Mouse (Mus musculus) erythroblast, embryonic 14.5 days (primary cell): ENCODE results near the gene Nhs. TPM values are rescaled to one million over a fixed set of nuclear protein-coding genes. Genes with fewer than 3 reads are reported as not detected.
"Not testable (repeated sequence)": the region's sequence is repeated elsewhere in the genome, so short reads cannot be mapped to it uniquely, and the experiment has no call there.

Experiments
- H3K27me3 ChIP-seq: 2 replicates; pipeline ENCODE4 v1.6.1; 2012; ENCODE audit warnings: inconsistent platforms; ENCODE audit not compliant: control insufficient read depth
- H3K36me3 ChIP-seq: 2 replicates; pipeline ENCODE4 v1.6.1; 2012; ENCODE audit warnings: mild to moderate bottlenecking, inconsistent platforms; ENCODE audit not compliant: control insufficient read depth
- H3K4me1 ChIP-seq: 2 replicates; pipeline ENCODE4 v1.6.1; 2012; ENCODE audit warnings: inconsistent platforms; ENCODE audit not compliant: control insufficient read depth
- H3K4me3 ChIP-seq: replicated peaks from 2 replicates; pipeline ENCODE3; 2012; ENCODE audit warnings: moderate library complexity, mild to moderate bottlenecking, inconsistent platforms
- H3K9me3 ChIP-seq: 2 replicates; pipeline ENCODE4 v1.6.1; 2012; ENCODE audit warnings: low read length, inconsistent platforms, mixed read lengths; ENCODE audit not compliant: control insufficient read depth
- GATA1 ChIP-seq: IDR thresholded peaks from 2 replicates; pipeline ENCODE4 v1.6.1; 2012; ENCODE audit warnings: low read length, inconsistent platforms, mixed read lengths
- TAL1 ChIP-seq: IDR thresholded peaks from 3 replicates; pipeline ENCODE4 v1.6.1; 2012; ENCODE audit warnings: low read length, inconsistent platforms, mixed read lengths
- polyA plus RNA-seq: library from polyadenylated mRNA; stranded (reverse); fragments of >175 nt; gene quantifications from 2 replicates; pipeline ENCODE4 v1.2.3, GENCODE M21; 2012

Nhs gene
- polyA plus RNA-seq, 1 experiment: not detected

DNA sequence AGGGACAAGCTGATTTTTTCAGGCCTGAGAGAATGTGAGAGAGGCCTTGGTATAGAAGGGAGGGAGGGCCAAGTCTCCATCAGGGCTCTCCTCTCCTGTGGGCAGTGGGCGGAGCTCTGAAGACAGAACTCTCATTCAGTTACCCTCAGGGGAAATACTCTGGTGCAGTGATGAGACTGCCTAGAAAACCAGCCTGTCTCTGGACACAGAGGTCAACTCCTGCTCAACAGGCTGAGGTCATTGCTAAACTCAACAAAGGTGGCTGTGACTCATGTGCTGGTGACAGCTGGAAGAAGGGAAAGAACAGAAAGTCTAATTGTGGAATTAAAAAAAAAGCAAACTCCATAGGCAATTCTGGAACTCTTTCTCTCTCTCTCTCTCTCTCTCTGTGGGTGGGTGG is 282.4 kb downstream of the Nhs start:
- Histone ChIP-seq H3K4me1 (no peaks in the 10 kb centered on the region), H3K36me3 (no peaks in the 10 kb centered on the region), H3K27me3 (no peaks in the 10 kb centered on the region), H3K9me3 (no peaks in the 10 kb centered on the region), H3K4me3 (no peak overlapping the region)
- no peak for TF ChIP-seq TAL1

DNA sequence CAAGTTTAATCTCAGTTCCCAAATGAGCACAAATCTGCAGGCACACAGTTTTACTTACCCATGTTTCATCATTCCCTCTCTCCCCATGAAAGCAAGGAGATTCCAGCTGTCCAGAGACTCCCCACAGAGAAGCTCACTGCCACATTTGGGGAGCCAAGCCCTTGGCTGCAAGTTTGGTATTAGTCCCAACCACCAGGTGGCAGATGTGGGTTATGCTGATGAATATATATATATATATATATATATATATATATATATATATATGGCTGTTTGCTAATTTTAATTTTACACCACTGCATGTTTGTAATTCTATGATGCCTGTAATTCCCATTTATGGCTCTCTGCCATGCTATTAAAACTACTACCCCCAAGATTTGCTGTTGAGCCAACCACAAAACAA is 286.0 kb downstream of the Nhs start:
- Histone ChIP-seq H3K27me3 (no peaks in the 10 kb centered on the region), H3K4me3 (no peak overlapping the region), H3K9me3 (no peaks in the 10 kb centered on the region), H3K36me3 (no peaks in the 10 kb centered on the region), H3K4me1 (no peaks in the 10 kb centered on the region)
- no peak for TF ChIP-seq GATA1
- TF ChIP-seq TAL1: no peak

DNA sequence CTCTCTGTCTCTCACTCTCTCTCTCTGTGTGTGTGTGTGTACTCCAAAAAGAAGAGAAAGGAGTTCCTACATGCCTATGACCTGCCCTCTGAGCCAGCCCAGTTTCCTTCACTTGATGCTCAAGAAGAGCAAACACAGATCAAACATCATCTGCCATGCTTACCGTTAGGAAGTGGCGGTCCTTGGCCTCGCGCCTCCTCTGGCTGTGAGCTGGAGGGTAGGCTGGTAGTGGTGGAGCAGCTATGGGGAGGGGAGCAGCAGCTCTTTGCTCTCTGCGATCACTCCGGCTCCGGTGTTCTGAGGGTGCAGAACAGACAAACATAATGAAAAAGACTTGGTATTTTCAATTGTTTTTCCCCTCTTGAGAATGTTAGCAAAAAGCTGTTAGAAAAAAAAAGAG is 288.2 kb downstream of the Nhs start:
- H3K4me3 ChIP-seq: no peak overlapping the region
- H3K36me3 ChIP-seq: no peaks in the 10 kb centered on the region
- no peaks in the 10 kb centered on the region for H3K9me3 ChIP-seq
- no peaks in the 10 kb centered on the region for H3K27me3 ChIP-seq
- H3K4me1 ChIP-seq: no peaks in the 10 kb centered on the region
- TF ChIP-seq TAL1: no peak
- no peak for TF ChIP-seq GATA1

DNA sequence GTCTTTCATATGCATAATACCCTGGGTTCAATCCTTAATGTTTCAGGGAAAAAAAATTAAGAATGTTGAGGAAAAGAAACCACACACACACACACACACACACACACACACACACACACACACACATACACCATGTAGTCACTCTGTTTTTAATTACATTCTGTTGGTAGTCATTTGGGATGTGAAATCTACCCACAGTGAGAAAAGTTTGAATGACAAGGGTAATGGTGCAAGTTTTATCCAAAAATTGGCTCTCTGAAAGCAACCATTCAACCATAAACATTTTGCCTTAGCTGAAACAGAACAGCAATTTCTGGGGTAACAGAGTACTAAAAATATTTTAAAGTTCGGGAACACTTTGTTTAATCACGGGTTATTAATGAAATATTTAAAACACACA is 303.9 kb downstream of the Nhs start:
- no peak overlapping the region for H3K4me3 ChIP-seq
- no peak for TF ChIP-seq TAL1
- TF ChIP-seq GATA1: no peak

DNA sequence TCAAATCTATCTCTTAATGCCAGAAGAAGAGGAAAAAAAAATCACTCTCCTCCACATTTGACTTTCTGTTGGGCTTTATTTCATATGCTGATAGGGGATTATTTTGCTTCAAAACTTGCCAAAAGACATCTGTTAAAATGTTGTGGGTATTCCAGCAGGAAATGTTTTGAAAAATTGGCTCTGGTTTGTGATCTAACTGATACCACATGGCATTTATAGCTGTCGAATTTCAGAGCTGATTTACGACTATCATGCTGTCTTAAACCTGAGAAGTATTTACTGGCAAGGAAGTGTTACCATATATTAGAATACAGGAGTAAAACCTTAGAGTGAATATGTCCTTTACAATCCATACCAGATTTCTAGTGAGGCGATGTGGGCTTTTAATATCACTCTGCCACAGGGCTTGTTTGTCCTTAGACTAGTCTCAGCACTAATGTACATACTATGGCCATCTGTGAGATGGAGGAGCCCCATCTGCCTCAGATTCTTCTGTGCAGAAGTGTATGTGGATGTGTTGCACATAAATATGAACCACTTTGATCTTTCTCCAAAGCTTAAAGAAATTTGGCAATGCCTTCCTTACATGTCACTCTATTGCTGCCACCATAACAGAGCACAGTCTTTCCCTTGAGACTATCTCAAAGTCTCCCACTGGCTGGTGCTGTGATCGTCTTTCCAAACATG is 305.8 kb downstream of the Nhs start:
- H3K27me3 ChIP-seq: no peaks in the 10 kb centered on the region
- H3K36me3 ChIP-seq: no peaks in the 10 kb centered on the region
- no peaks in the 10 kb centered on the region for H3K9me3 ChIP-seq
- H3K4me3 ChIP-seq: no peak overlapping the region
- no peaks in the 10 kb centered on the region for H3K4me1 ChIP-seq
- no peak for TF ChIP-seq GATA1

More for the DNA sequence above, 303.9 kb downstream of the Nhs start:
- no peaks in the 10 kb centered on the region for H3K36me3 ChIP-seq
- no peaks in the 10 kb centered on the region for H3K9me3 ChIP-seq
- no peaks in the 10 kb centered on the region for H3K4me1 ChIP-seq
- no peaks in the 10 kb centered on the region for H3K27me3 ChIP-seq

DNA sequence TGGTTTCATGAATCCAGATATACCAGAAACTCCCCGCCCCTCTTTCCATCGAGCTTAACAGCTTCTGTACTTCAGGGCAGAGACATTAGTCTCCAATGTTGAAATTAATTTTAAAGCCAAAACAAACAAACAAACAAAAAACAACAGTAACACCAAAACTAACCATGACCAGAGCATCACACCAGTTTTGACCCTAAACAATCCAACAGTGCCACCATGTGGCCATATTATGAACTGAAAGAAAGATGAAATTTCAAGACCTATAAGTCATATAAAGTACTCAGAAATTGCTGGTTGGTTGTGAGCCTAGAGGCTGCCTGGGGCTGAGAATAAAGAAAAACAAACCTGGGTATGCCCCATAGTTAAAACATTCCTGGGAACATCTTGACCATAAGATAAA is 333.3 kb downstream of the Nhs start:
- H3K27me3 ChIP-seq, H3K4me3 ChIP-seq: not testable (repeated sequence)

DNA sequence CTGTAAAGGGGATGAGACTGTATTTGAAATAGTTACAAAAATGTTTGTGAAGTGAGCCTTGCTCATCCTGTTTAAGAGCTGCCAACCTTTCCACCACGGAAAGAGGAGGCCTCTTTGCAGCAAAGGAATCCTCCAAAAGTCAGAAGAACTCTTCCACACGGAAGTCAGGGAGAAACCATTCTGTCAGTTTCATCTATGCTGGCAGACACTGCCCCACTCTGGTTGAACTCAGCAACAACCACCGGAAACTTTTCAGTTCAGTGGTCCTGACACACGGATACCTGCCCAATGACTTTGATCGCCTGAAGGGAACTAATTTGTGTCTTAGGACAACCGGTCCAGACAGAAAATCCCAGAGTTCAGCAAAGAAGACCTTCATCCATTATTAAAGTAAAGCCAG is 369.3 kb downstream of the Nhs start:
- TF ChIP-seq GATA1: no peak
- no peak for TF ChIP-seq TAL1
- H3K27me3 ChIP-seq: no peaks in the 10 kb centered on the region
- no peak overlapping the region for H3K4me3 ChIP-seq
- no peaks in the 10 kb centered on the region for H3K36me3 ChIP-seq
- no peaks in the 10 kb centered on the region for H3K9me3 ChIP-seq
- no peaks in the 10 kb centered on the region for H3K4me1 ChIP-seq

More for the DNA sequence above, 333.3 kb downstream of the Nhs start:
- not testable (repeated sequence) for H3K9me3 ChIP-seq, H3K36me3 ChIP-seq, H3K4me1 ChIP-seq
